Mouse (Mus musculus) heart, embryonic 10.5 days (tissue): Measurements from ENCODE around the gene Map7. TPM values are rescaled to one million over a fixed set of nuclear protein-coding genes. Genes with fewer than 3 reads are reported as not detected.

Experiments used
- DNase-seq: peaks from one replicate; pipeline ENCODE4 v3.0.0-alpha.2; 2017; ENCODE audit warnings: low spot score
- H3K27ac ChIP-seq: fragments of 300-500 bp; sonication (generic); 2 replicates; pipeline ENCODE4 v1.5.1; 2016; ENCODE audit warnings: mild to moderate bottlenecking
- H3K27me3 ChIP-seq: fragments of 300-500 bp; sonication (generic); 2 replicates; pipeline ENCODE4 v1.6.1; 2016; ENCODE audit warnings: mild to moderate bottlenecking; ENCODE audit not compliant: poor library complexity, insufficient read depth, severe bottlenecking
- H3K36me3 ChIP-seq: fragments of 300-500 bp; sonication (generic); 2 replicates; pipeline ENCODE4 v1.6.1; 2016; ENCODE audit warnings: mild to moderate bottlenecking, moderate library complexity
- H3K4me1 ChIP-seq: fragments of 300-500 bp; sonication (generic); 2 replicates; pipeline ENCODE4 v1.6.1; 2016; ENCODE audit warnings: mild to moderate bottlenecking
- H3K4me3 ChIP-seq: fragments of 300-500 bp; sonication (generic); 2 replicates; pipeline ENCODE4 v1.5.1; 2016; ENCODE audit warnings: mild to moderate bottlenecking, moderate library complexity
- H3K9me3 ChIP-seq: fragments of 300-500 bp; sonication (generic); 2 replicates; pipeline ENCODE4 v1.6.1; 2016; ENCODE audit warnings: mild to moderate bottlenecking, moderate library complexity
- WGBS: fragments of 180-500 bp; shearing (Covaris S2); methylation state at CpG from one replicate; pipeline ENCODE4 v1.1.7; 2016; 5-methylcytosine and 5-hydroxymethylcytosine counted together
- polyA plus RNA-seq: library from polyadenylated mRNA; unstranded; fragments of >200 nt; fragmentation: Nextera tagmentation; extraction: Ambion mirVana; gene quantifications from 2 replicates; pipeline ENCODE4 v1.2.1, GENCODE M21; 2016

Gene Map7
- polyA plus RNA-seq, 1 experiment from 2014 or later = 3.8 TPM

GRCm38 (mm10) chr10:20230026-20230425, 81.8 kb downstream of the Map7 start:
- 80% methylated on average over 5 of the region's 5 CpGs for WGBS
- no peak for DNase-seq
- Histone ChIP-seq H3K4me1 (peaks cover 7% of the 10 kb centered on the region; the same call in 1 of the 2 replicates), H3K9me3 (no peaks in the 10 kb centered on the region), H3K27me3 (no peaks in the 10 kb centered on the region), H3K36me3 (no peaks in the 10 kb centered on the region), H3K27ac (no peak overlapping the region), H3K4me3 (no peak overlapping the region)

GRCm38 (mm10) chr10:20233451-20233850, 85.2 kb downstream of the Map7 start:
- H3K9me3 ChIP-seq = no peaks in the 10 kb centered on the region
- peaks cover 7% of the 10 kb centered on the region; the same call in 1 of the 2 replicates for H3K4me1 ChIP-seq
- WGBS = 81% methylated on average over 10 of the region's 10 CpGs
- H3K4me3 ChIP-seq = no peak overlapping the region
- no peak overlapping the region for H3K27ac ChIP-seq
- H3K27me3 ChIP-seq = no peaks in the 10 kb centered on the region
- H3K36me3 ChIP-seq = peaks cover 2% of the 10 kb centered on the region; the same call in 1 of the 2 replicates
- no peak for DNase-seq

GRCm38 (mm10) chr10:20234466-20234865, 86.2 kb downstream of the Map7 start:
- Histone ChIP-seq H3K27ac (no peak overlapping the region), H3K9me3 (no peaks in the 10 kb centered on the region), H3K36me3 (peaks cover 2% of the 10 kb centered on the region; the same call in 1 of the 2 replicates), H3K27me3 (no peaks in the 10 kb centered on the region), H3K4me1 (peaks cover 11% of the 10 kb centered on the region; the same call in 1 of the 2 replicates), H3K4me3 (no peak overlapping the region)
- 58% methylated on average over 4 of the region's 4 CpGs for WGBS
- DNase-seq = no peak

- Histone ChIP-seq H3K4me1 (peaks cover 7% of the 10 kb centered on the region; the same call in 1 of the 2 replicates), H3K4me3 (no peak overlapping the region), H3K36me3 (peaks cover 2% of the 10 kb centered on the region; the same call in 1 of the 2 replicates), H3K9me3 (no peaks in the 10 kb centered on the region), H3K27ac (no peak overlapping the region), H3K27me3 (no peaks in the 10 kb centered on the region)
- DNase-seq = no peak
- 84% methylated on average over 3 of the region's 3 CpGs for WGBS
Observed at GRCm38 (mm10) chr10:20235656-20236055, 87.4 kb downstream of the Map7 start.

- WGBS = 72% methylated on average over 6 of the region's 6 CpGs
- peaks cover 2% of the 10 kb centered on the region; the same call in 1 of the 2 replicates for H3K36me3 ChIP-seq
- no peaks in the 10 kb centered on the region for H3K27me3 ChIP-seq
- no peak overlapping the region for H3K27ac ChIP-seq
- H3K4me1 ChIP-seq = peaks cover 7% of the 10 kb centered on the region; the same call in 1 of the 2 replicates
- no peaks in the 10 kb centered on the region for H3K9me3 ChIP-seq
- H3K4me3 ChIP-seq = no peak overlapping the region
- DNase-seq = no peak
Observed at GRCm38 (mm10) chr10:20236241-20236640, 88.0 kb downstream of the Map7 start.

- 77% methylated on average over 5 of the region's 5 CpGs for WGBS
- Histone ChIP-seq H3K27me3 (no peaks in the 10 kb centered on the region), H3K36me3 (peaks cover 2% of the 10 kb centered on the region; the same call in 1 of the 2 replicates), H3K27ac (no peak overlapping the region), H3K9me3 (no peaks in the 10 kb centered on the region), H3K4me1 (peaks cover 7% of the 10 kb centered on the region; the same call in 1 of the 2 replicates), H3K4me3 (no peak overlapping the region)
- no peak for DNase-seq
Observed at GRCm38 (mm10) chr10:20238281-20238680, 90.0 kb downstream of the Map7 start.

GRCm38 (mm10) chr10:20240858-20241257, 92.6 kb downstream of the Map7 start:
- WGBS = 89% methylated on average over 6 of the region's 6 CpGs
- Histone ChIP-seq H3K4me3 (no peak overlapping the region), H3K9me3 (no peaks in the 10 kb centered on the region), H3K27me3 (no peaks in the 10 kb centered on the region), H3K36me3 (no peaks in the 10 kb centered on the region), H3K27ac (no peak overlapping the region), H3K4me1 (peaks cover 11% of the 10 kb centered on the region; the same call in 1 of the 2 replicates)
- no peak for DNase-seq

- 71% methylated on average over 7 of the region's 7 CpGs for WGBS
- no peak for DNase-seq
- no peaks in the 10 kb centered on the region for H3K36me3 ChIP-seq
Observed at GRCm38 (mm10) chr10:20243321-20243720, 95.0 kb downstream of the Map7 start.

GRCm38 (mm10) chr10:20245082-20245481, 96.8 kb downstream of the Map7 start:
- Histone ChIP-seq H3K27me3 (no peaks in the 10 kb centered on the region), H3K36me3 (no peaks in the 10 kb centered on the region), H3K4me1 (peaks cover 9% of the 10 kb centered on the region; the same call in 1 of the 2 replicates), H3K9me3 (no peaks in the 10 kb centered on the region), H3K4me3 (no peak overlapping the region), H3K27ac (no peak overlapping the region)
- 90% methylated on average over 11 of the region's 11 CpGs for WGBS
- no peak for DNase-seq

More at GRCm38 (mm10) chr10:20243321-20243720, 95.0 kb downstream of the Map7 start:
- Histone ChIP-seq H3K27me3 (no peaks in the 10 kb centered on the region), H3K9me3 (no peaks in the 10 kb centered on the region), H3K4me1 (peaks cover 11% of the 10 kb centered on the region; the same call in 1 of the 2 replicates), H3K27ac (no peak overlapping the region), H3K4me3 (no peak overlapping the region)

- DNase-seq = no peak
- no peaks in the 10 kb centered on the region for H3K9me3 ChIP-seq
- H3K4me3 ChIP-seq = no peak overlapping the region
- H3K36me3 ChIP-seq = no peaks in the 10 kb centered on the region
- no peak overlapping the region for H3K27ac ChIP-seq
- no peaks in the 10 kb centered on the region for H3K27me3 ChIP-seq
- 94% methylated on average over 10 of the region's 10 CpGs for WGBS
- H3K4me1 ChIP-seq = peaks cover 12% of the 10 kb centered on the region; the same call in 1 of the 2 replicates
Observed at GRCm38 (mm10) chr10:20249091-20249490, 100.8 kb downstream of the Map7 start.

GRCm38 (mm10) chr10:20255579-20255978, 107.3 kb downstream of the Map7 start:
- Histone ChIP-seq H3K9me3 (no peaks in the 10 kb centered on the region), H3K4me1 (peaks cover 10% of the 10 kb centered on the region; the same call in 1 of the 2 replicates), H3K36me3 (no peaks in the 10 kb centered on the region), H3K4me3 (no peak overlapping the region), H3K27ac (no peak overlapping the region), H3K27me3 (no peaks in the 10 kb centered on the region)
- DNase-seq = no peak
- 84% methylated on average over 8 of the region's 8 CpGs for WGBS

- Histone ChIP-seq H3K4me1 (peaks cover 10% of the 10 kb centered on the region; the same call in 1 of the 2 replicates), H3K36me3 (no peaks in the 10 kb centered on the region), H3K27me3 (no peaks in the 10 kb centered on the region), H3K9me3 (no peaks in the 10 kb centered on the region), H3K4me3 (no peak overlapping the region), H3K27ac (no peak overlapping the region)
- no peak for DNase-seq
- 74% methylated on average over 14 of the region's 14 CpGs for WGBS
Observed at GRCm38 (mm10) chr10:20257054-20257643, 108.9 kb downstream of the Map7 start.
